Mouse (Mus musculus) ES-E14 (cell line): ENCODE measurements around the gene Dnajc7.

Experiments
- ZC3H11A ChIP-seq: IDR thresholded peaks from 2 replicates; pipeline ENCODE4 v1.6.1; 2012; ENCODE audit warnings: low read depth, mild to moderate bottlenecking, inconsistent platforms, low read length, borderline replicate concordance
- ZNF384 ChIP-seq: IDR thresholded peaks from 2 replicates; pipeline ENCODE4 v1.6.1; 2012; ENCODE audit warnings: low read depth, low read length, inconsistent platforms

DNA sequence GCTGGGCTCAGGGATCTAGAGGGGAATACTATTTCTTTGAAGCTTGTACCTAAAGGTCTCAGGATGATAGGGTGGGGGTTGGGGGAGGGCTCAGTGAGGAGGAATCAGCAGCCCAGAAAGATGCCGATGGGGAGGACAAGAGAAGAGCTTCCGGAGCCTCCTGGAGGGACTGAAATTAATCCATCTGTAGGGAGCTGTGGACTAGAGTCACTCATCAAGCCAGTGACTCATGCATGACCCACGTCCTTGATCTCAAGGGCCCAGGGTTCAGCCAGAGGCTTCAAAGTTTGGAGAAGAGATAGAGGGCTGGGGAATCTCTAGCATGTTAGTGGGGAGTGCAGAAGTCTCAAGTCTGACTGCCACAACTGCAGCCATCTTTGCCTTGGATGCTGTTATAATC is 31.8 kb upstream of the Dnajc7 start:
- no peak for TF ChIP-seq ZC3H11A
- no peak for TF ChIP-seq ZNF384
